Mouse (Mus musculus): ENCODE measurements around the gene Efna5. TPM values are rescaled to one million over a fixed set of nuclear protein-coding genes. Genes with fewer than 3 reads are reported as not detected.

The Efna5 gene
- total RNA-seq, 2 experiments from 2014 or later, result 13.3 to 13.5 TPM

GRCm38 (mm10) chr17:62713455-62713854 lies 167.7 kb downstream of the Efna5 start:
- DNase-seq (ENCODE audit: low spot score in 2 of 2), result no peak

- DNase-seq (ENCODE audit: low spot score in 2 of 2), result no peak
These were observed 174.7 kb downstream of the Efna5 start for GRCm38 (mm10) chr17:62706418-62706817.

- no peak for DNase-seq (ENCODE audit: low spot score in 2 of 2)
These were observed 178.9 kb downstream of the Efna5 start for GRCm38 (mm10) chr17:62702020-62702814.

- DNase-seq (ENCODE audit: low spot score in 2 of 2), result no peak
These were observed 180.1 kb downstream of the Efna5 start for GRCm38 (mm10) chr17:62700791-62701602.

GRCm38 (mm10) chr17:62694958-62695437 lies 186.1 kb downstream of the Efna5 start:
- DNase-seq (ENCODE audit: low spot score in 2 of 2), result no peak

- DNase-seq (ENCODE audit: low spot score in 2 of 2), result no peak
These were observed 188.9 kb downstream of the Efna5 start for GRCm38 (mm10) chr17:62692242-62692641.

GRCm38 (mm10) chr17:62691201-62691715 lies 189.9 kb downstream of the Efna5 start:
- DNase-seq (ENCODE audit: low spot score in 2 of 2), result no peak

- DNase-seq (ENCODE audit: low spot score in 2 of 2), result no peak
These were observed 190.9 kb downstream of the Efna5 start for GRCm38 (mm10) chr17:62690256-62690655.

GRCm38 (mm10) chr17:62689646-62690045 lies 191.5 kb downstream of the Efna5 start:
- DNase-seq (ENCODE audit: low spot score in 2 of 2), result no peak

- no peak for DNase-seq (ENCODE audit: low spot score in 2 of 2)
These were observed 193.7 kb downstream of the Efna5 start for GRCm38 (mm10) chr17:62687369-62687768.

GRCm38 (mm10) chr17:62685181-62685580 lies 195.9 kb downstream of the Efna5 start:
- no peak for DNase-seq (ENCODE audit: low spot score in 2 of 2)

- no peak for DNase-seq (ENCODE audit: low spot score in 2 of 2)
These were observed 198.0 kb downstream of the Efna5 start for GRCm38 (mm10) chr17:62683142-62683541.

GRCm38 (mm10) chr17:62681726-62682125 lies 199.4 kb downstream of the Efna5 start:
- no peak for DNase-seq (ENCODE audit: low spot score in 2 of 2)

- no peak for DNase-seq (ENCODE audit: low spot score in 2 of 2)
These were observed 200.4 kb downstream of the Efna5 start for GRCm38 (mm10) chr17:62680737-62681136.

GRCm38 (mm10) chr17:62676832-62677231 lies 204.3 kb downstream of the Efna5 start:
- no peak for DNase-seq (ENCODE audit: low spot score in 2 of 2)

- DNase-seq (ENCODE audit: low spot score in 2 of 2), result no peak
These were observed 204.7 kb downstream of the Efna5 start for GRCm38 (mm10) chr17:62676409-62676808.

GRCm38 (mm10) chr17:62675811-62676255 lies 205.3 kb downstream of the Efna5 start:
- no peak for DNase-seq (ENCODE audit: low spot score in 2 of 2)

- no peak for DNase-seq (ENCODE audit: low spot score in 2 of 2)
These were observed 209.0 kb downstream of the Efna5 start for GRCm38 (mm10) chr17:62672068-62672467.

- DNase-seq (ENCODE audit: low spot score in 2 of 2), result no peak
These were observed 214.4 kb downstream of the Efna5 start for GRCm38 (mm10) chr17:62666761-62667160.

- DNase-seq (ENCODE audit: low spot score in 2 of 2), result no peak
These were observed 215.3 kb downstream of the Efna5 start for GRCm38 (mm10) chr17:62665823-62666222.

- no peak for DNase-seq (ENCODE audit: low spot score in 2 of 2)
These were observed 216.4 kb downstream of the Efna5 start for GRCm38 (mm10) chr17:62664709-62665108.

GRCm38 (mm10) chr17:62661801-62662200 lies 219.3 kb downstream of the Efna5 start:
- no peak for DNase-seq (ENCODE audit: low spot score in 2 of 2)
